Mouse (Mus musculus) lung, adult 2 months (tissue): ENCODE measurements around the gene Mtfp1.

Source experiments
- CTCF ChIP-seq: fragments of 200-500 bp; IDR thresholded peaks from 2 replicates; pipeline ENCODE4 v1.5.1; 2011; ENCODE audit warnings: mild to moderate bottlenecking, low read length, control low read depth; ENCODE audit not compliant: insufficient read depth
- POLR2A ChIP-seq: fragments of 200-500 bp; IDR thresholded peaks from 2 replicates; pipeline ENCODE4 v1.6.1; 2011; ENCODE audit warnings: low read depth, mild to moderate bottlenecking, control low read depth, low read length, borderline replicate concordance; ENCODE audit errors: extremely low read depth

GRCm38 (mm10) chr11:4133450-4133849 is 38.2 kb upstream of the Mtfp1 start:
- TF ChIP-seq POLR2A (no peak), CTCF (peak; percentile 56)
